Mouse (Mus musculus) hindbrain, embryonic 11.5 days (tissue): Measurements from ENCODE around the gene Ddx24. TPM values are rescaled to one million over a fixed set of nuclear protein-coding genes. Genes with fewer than 3 reads are reported as not detected.

Source experiments
- ATAC-seq: fragments of 200-750 bp; cut with Nextera tagmentation; 2 replicates; pipeline ENCODE4 v1.8.0; 2017; ENCODE audit warnings: mild to moderate bottlenecking, moderate TSS enrichment, moderate library complexity; ENCODE audit not compliant: low FRiP score
- DNase-seq: peaks from one replicate; pipeline ENCODE4 v3.0.0-alpha.2; 2015; ENCODE audit warnings: low spot score
- H3K27ac ChIP-seq: fragments of 300-500 bp; sonication (generic); 2 replicates; pipeline ENCODE4 v1.5.1; 2014; ENCODE audit warnings: mild to moderate bottlenecking, low read depth, low read length
- H3K27me3 ChIP-seq: fragments of 300-500 bp; sonication (generic); 2 replicates; pipeline ENCODE4 v1.6.1; 2014; ENCODE audit warnings: mild to moderate bottlenecking, low read length, moderate library complexity, mixed read lengths; ENCODE audit not compliant: control insufficient read depth, insufficient read depth
- H3K36me3 ChIP-seq: fragments of 300-500 bp; sonication (generic); 2 replicates; pipeline ENCODE4 v1.6.1; 2014; ENCODE audit warnings: mild to moderate bottlenecking, low read length, moderate library complexity, mixed read lengths; ENCODE audit not compliant: control insufficient read depth, insufficient read depth
- H3K4me1 ChIP-seq: fragments of 300-500 bp; sonication (generic); replicated peaks from 2 replicates; pipeline ENCODE4 v1.6.1; 2014; ENCODE audit warnings: low read length, mixed read lengths; ENCODE audit not compliant: control insufficient read depth, insufficient read depth
- H3K4me2 ChIP-seq: fragments of 300-500 bp; sonication (generic); replicated peaks from 2 replicates; pipeline ENCODE4 v1.6.1; 2014; ENCODE audit warnings: mild to moderate bottlenecking, low read depth, low read length
- H3K4me3 ChIP-seq: fragments of 300-500 bp; sonication (generic); 2 replicates; pipeline ENCODE4 v1.5.1; 2014; ENCODE audit warnings: low read depth, low read length
- H3K9ac ChIP-seq: fragments of 300-500 bp; sonication (generic); 2 replicates; pipeline ENCODE4 v1.6.1; 2014; ENCODE audit warnings: low read depth, low read length
- H3K9me3 ChIP-seq: fragments of 300-500 bp; sonication (generic); 2 replicates; pipeline ENCODE4 v1.6.1; 2016; ENCODE audit warnings: low read length; ENCODE audit not compliant: control insufficient read depth
- WGBS: fragments of 180-500 bp; shearing (Covaris S2); extraction: QIAGEN DNeasy Blood & Tissue Kit; methylation state at CpG from one replicate; pipeline ENCODE4 v1.1.7; 2014; 5-methylcytosine and 5-hydroxymethylcytosine counted together
- polyA plus RNA-seq: library from polyadenylated mRNA; unstranded; fragments of >200 nt; fragmentation: Nextera tagmentation; extraction: Ambion mirVana; gene quantifications from 2 replicates; pipeline ENCODE4 v1.2.1, GENCODE M21; 2014

The Ddx24 gene
- polyA plus RNA-seq, 1 experiment from 2014 or later, result 106 TPM

DNA sequence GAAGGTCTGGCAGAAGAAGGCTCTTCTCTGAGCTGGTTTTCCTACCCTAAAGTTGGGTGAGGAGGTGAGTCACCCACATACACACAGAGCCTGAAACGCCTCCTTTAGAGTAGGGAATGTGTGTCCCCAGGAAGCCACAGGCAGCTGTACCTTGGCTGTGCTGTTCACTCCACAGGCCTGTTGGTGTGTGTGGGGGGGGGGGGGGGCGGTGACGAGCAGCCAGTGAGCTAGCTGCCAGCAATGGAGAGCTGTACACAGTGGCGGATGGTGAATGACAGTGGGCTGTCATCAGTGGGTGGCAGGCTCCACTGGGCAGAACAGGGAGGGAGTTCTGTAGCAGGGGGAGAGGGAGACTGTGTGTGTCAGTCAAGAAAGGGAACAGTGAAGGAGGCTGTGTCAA, 48.9 kb downstream of the Ddx24 start:
- H3K27me3 ChIP-seq, result no peaks in the 10 kb centered on the region
- no peaks in the 10 kb centered on the region for H3K36me3 ChIP-seq
- no peak overlapping the region for H3K27ac ChIP-seq
- no peaks in the 10 kb centered on the region for H3K4me1 ChIP-seq
- DNase-seq (no peak), ATAC-seq (no peak)
- no peak overlapping the region for H3K4me3 ChIP-seq
- H3K9me3 ChIP-seq, result no peaks in the 10 kb centered on the region
- no peak overlapping the region for H3K9ac ChIP-seq
- 80% methylated on average over 4 of the region's 4 CpGs for WGBS
- H3K4me2 ChIP-seq, result no peak overlapping the region

DNA sequence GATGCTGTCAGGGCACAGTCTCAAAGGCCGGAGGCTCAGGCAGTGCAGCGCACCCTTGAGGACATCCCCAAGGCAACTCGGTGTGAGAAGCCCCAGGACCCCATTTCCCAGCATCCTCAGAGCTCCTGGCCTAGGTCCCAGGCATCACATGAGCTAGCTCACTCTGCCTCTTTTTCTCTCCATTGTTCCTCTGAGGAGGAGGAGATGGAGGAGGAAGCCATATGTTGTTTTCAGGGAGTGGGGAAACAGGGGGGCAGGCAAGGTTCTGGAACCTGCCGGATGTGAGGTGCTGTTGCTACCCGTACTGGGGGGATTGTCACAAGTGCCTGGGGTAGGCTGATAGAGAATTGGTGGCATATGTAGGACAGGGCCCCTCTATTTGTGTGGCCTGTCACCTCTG, 49.5 kb downstream of the Ddx24 start:
- H3K4me2 ChIP-seq, result no peak overlapping the region
- H3K4me1 ChIP-seq, result no peaks in the 10 kb centered on the region
- H3K4me3 ChIP-seq, result no peak overlapping the region
- WGBS, result 70% methylated on average over 5 of the region's 5 CpGs
- ATAC-seq (no peak), DNase-seq (no peak)
- no peak overlapping the region for H3K27ac ChIP-seq
- H3K27me3 ChIP-seq, result no peaks in the 10 kb centered on the region
- no peaks in the 10 kb centered on the region for H3K9me3 ChIP-seq
- no peak overlapping the region for H3K9ac ChIP-seq
- no peaks in the 10 kb centered on the region for H3K36me3 ChIP-seq

DNA sequence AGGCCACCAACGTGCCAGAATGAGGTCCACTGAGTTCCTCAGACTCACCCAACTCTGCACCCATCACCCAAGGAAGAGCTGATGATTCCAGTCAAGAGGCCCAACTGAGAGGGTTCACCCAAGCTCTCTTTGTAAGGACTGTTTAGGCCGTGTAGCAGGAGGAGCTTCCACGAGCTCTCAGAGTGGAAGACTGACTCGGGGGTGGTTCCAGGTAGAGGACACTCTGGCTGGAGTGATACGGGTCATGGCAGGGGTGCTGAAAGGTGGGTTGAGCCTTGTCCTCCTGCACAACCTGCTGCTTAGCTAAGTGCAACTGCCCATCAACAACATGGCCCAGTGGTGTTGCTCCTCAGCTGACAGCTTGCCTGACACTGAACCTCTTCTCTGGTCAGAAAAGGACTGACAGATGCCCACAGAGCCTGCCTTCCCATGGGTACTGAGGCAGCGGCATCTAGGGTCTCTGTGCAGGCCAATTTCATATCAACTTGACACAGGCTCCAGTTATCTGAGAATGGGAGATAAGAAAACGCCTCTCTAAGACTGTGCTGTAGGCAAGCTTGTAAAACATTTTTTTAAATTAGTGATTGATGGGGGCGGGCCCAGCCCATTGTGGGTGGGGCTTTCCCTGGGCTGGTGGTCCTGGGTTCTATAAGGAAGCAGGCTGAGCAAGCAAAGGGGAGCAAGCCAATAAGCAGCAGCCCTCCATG, 51.9 kb downstream of the Ddx24 start:
- H3K4me1 ChIP-seq, result no peaks in the 10 kb centered on the region
- no peak overlapping the region for H3K4me2 ChIP-seq
- 80% methylated on average over 8 of the region's 8 CpGs for WGBS
- no peak overlapping the region for H3K27ac ChIP-seq
- ATAC-seq (no peak), DNase-seq (no peak)
- H3K9me3 ChIP-seq, result no peaks in the 10 kb centered on the region
- no peak overlapping the region for H3K9ac ChIP-seq
- no peaks in the 10 kb centered on the region for H3K36me3 ChIP-seq
- H3K27me3 ChIP-seq, result no peaks in the 10 kb centered on the region
- no peak overlapping the region for H3K4me3 ChIP-seq

DNA sequence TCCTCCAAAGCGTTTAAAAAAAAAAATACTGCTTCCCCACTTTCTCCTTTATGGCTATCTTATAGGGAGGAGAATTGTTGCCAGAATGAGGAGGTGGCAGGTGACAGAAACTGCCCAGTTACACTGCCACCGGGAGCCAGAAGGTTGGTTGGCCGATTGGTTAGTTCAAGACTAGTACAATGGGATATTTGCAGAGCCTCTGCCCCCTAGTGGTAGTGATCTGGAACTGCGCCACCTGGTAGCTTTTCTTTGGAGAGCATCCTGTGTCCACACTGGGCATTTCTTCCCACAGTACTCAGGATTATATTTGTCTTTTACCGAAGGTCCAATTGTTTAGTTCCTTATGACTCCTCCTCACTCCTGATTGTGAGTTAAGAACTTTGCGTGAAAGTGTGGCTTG, 53.9 kb downstream of the Ddx24 start:
- DNase-seq (peak; percentile 73), ATAC-seq (no peak)
- H3K4me1 ChIP-seq, result no peaks in the 10 kb centered on the region
- no peak overlapping the region for H3K4me2 ChIP-seq
- H3K27ac ChIP-seq, result no peak overlapping the region
- H3K4me3 ChIP-seq, result no peak overlapping the region
- no peak overlapping the region for H3K9ac ChIP-seq
- WGBS, result 28% methylated on average over 6 of the region's 6 CpGs
- H3K36me3 ChIP-seq, result no peaks in the 10 kb centered on the region
- no peaks in the 10 kb centered on the region for H3K9me3 ChIP-seq
- H3K27me3 ChIP-seq, result no peaks in the 10 kb centered on the region

DNA sequence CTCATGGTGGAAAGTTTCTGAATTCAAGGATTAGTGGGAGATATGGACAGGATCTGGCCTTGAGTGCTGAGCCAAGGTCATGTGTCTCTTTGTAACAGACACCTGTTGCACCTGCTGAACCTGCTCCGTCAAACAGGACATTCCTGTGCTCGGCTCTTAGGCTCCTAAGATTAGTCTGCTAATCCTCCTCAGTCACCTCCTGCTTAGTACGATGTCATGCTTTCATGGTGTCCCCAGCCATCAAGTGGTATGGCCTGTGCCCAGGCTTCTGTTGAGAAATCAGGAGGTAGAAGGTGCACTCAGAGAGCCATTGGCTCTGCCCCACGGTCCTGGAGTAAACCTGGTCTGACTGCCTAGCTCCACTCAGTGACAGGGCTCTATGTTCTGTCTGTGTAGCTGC, 54.8 kb downstream of the Ddx24 start:
- no peaks in the 10 kb centered on the region for H3K4me1 ChIP-seq
- H3K4me2 ChIP-seq, result no peak overlapping the region
- no peaks in the 10 kb centered on the region for H3K9me3 ChIP-seq
- no peak overlapping the region for H3K4me3 ChIP-seq
- H3K27me3 ChIP-seq, result no peaks in the 10 kb centered on the region
- ATAC-seq, result no peak
- H3K27ac ChIP-seq, result no peak overlapping the region
- no peaks in the 10 kb centered on the region for H3K36me3 ChIP-seq
- WGBS, result 79% methylated on average over 4 of the region's 4 CpGs
- DNase-seq, result no peak
- no peak overlapping the region for H3K9ac ChIP-seq

DNA sequence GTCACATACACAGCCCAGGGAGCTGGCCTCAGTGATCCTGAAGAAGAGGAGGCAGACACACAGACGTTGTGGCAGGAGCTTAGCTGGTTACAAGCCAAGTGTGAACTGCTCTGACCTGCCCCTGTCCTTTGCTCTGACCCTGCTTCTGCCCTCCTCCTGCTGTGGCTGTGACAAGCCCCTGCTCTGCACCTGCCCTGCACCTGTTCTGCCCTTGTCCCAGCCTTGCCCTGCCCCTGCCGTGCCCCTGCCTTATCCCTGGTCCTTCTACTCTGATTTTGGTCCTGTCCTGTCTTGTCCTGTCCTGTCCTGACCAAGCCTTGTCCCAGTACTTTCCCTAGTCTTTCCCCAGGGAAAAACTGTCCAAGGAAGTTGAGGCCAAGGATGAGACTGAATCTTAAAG, 56.9 kb downstream of the Ddx24 start:
- Histone ChIP-seq H3K9me3 (no peaks in the 10 kb centered on the region), H3K27ac (no peak overlapping the region), H3K27me3 (no peaks in the 10 kb centered on the region), H3K4me1 (no peaks in the 10 kb centered on the region), H3K9ac (no peak overlapping the region), H3K4me3 (no peak overlapping the region), H3K36me3 (no peaks in the 10 kb centered on the region), H3K4me2 (no peak overlapping the region)
- DNase-seq (no peak), ATAC-seq (no peak)
- WGBS, result 59% methylated on average over 2 of the region's 2 CpGs

DNA sequence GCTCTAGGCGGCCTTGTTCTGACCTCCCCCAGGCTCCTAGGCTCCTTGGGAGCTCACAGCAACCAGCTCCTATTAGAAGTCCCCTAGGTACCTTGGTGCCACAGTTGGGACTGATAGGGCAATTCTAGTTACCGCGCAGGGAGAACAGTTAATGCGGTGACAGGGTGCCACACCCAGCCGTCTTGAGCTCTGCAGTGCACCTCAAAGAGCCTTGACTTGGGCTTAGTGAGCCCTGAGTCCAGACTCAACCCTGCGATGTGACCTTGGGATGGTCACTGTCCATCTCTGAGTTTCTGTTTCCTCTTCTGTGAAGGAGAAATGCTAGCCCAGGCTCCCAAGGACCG, 57.3 kb downstream of the Ddx24 start:
- ATAC-seq (peak; percentile 10; the same call in 1 of the 2 replicates), DNase-seq (no peak)
- Histone ChIP-seq H3K4me3 (no peak overlapping the region), H3K9me3 (no peaks in the 10 kb centered on the region), H3K27ac (no peak overlapping the region), H3K9ac (no peak overlapping the region), H3K36me3 (no peaks in the 10 kb centered on the region), H3K4me1 (no peaks in the 10 kb centered on the region), H3K4me2 (no peak overlapping the region), H3K27me3 (no peaks in the 10 kb centered on the region)
- WGBS, result 77% methylated on average over 7 of the region's 7 CpGs

DNA sequence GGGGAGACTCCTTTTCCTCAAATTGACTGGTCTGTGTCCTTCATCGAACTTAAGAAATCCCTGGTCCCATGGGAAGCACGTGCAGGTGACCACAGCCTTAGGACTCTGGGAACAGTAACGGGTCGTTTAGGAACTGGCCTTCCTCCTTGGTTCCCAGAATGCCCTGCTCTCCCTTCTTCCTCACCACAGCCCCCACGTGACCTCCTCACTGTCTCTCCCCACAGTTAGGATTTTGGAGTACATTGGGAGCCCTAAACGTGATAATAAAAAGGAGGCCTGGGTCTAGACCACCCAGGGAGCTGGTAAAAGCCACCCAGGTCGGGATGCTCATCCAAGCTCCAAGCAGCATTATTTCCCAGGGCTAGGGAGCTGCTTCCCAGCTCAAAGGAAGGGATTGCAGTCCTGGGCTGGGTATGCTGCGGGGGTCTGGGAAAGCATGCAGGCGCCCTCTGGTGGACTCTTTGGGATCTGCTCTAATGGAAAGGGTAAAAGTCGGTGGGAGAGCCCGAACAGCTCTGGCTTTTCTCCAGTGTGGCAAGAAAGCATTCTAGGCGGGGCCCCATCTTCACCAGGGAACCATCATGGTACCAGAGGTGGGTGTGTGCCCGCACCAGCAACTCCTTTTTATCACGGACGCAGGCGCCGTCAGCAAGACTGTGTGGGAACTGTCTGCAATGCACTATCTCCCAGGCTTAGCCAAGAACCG, 57.9 kb downstream of the Ddx24 start:
- Histone ChIP-seq H3K36me3 (no peaks in the 10 kb centered on the region), H3K4me3 (no peak overlapping the region), H3K9me3 (no peaks in the 10 kb centered on the region), H3K27me3 (no peaks in the 10 kb centered on the region), H3K27ac (no peak overlapping the region), H3K4me2 (0 out of 2 replicates have a peak overlapping the region, but pooled peaks have one; percentile 11), H3K4me1 (no peaks in the 10 kb centered on the region), H3K9ac (no peak overlapping the region)
- 18% methylated on average over 18 of the region's 18 CpGs for WGBS
- DNase-seq, result peak; percentile 92
- ATAC-seq, result peak; percentile 73

DNA sequence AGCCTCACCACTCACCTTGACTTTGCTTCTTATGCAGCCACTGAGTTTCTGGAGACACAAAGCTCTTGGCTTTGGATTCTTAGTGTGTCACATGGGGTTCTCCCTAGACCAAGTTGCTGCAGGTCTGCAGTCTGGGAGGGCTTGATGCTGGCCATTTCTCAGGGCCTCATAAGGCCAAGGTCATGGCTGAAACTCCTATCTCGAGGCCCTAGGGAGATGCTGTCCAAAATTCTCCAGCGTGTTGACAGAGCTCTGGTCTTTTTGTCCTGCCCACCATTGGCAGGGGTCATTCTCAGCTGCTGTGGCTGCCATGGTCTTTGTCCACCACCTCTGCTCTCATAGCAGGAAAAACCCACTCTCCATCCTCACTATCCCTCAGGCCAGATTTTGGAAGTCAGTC, 58.5 kb downstream of the Ddx24 start:
- H3K27me3 ChIP-seq, result no peaks in the 10 kb centered on the region
- no peaks in the 10 kb centered on the region for H3K4me1 ChIP-seq
- WGBS, result 78% methylated on average over 2 of the region's 2 CpGs
- no peaks in the 10 kb centered on the region for H3K36me3 ChIP-seq
- no peaks in the 10 kb centered on the region for H3K9me3 ChIP-seq
- H3K9ac ChIP-seq, result no peak overlapping the region
- DNase-seq, result no peak
- no peak overlapping the region for H3K27ac ChIP-seq
- H3K4me3 ChIP-seq, result no peak overlapping the region
- H3K4me2 ChIP-seq, result no peak overlapping the region
- no peak for ATAC-seq
